Mouse (Mus musculus) midbrain, embryonic 13.5 days (tissue): ENCODE data around the gene Gm7879. TPM values are rescaled to one million over a fixed set of nuclear protein-coding genes. Genes with fewer than 3 reads are reported as not detected.
"Not testable (repeated sequence)": the region's sequence is repeated elsewhere in the genome, so short reads cannot be mapped to it uniquely, and the experiment has no call there.

Experiments
- ATAC-seq: fragments of 200-750 bp; cut with Nextera tagmentation; 2 replicates; pipeline ENCODE4 v1.8.0; 2017; ENCODE audit warnings: mild to moderate bottlenecking, moderate TSS enrichment, moderate library complexity
- H3K27ac ChIP-seq: fragments of 300-500 bp; sonication (generic); 2 replicates; pipeline ENCODE4 v1.5.1; 2015; ENCODE audit warnings: inconsistent platforms, mild to moderate bottlenecking, moderate library complexity
- H3K27me3 ChIP-seq: fragments of 300-500 bp; sonication (generic); 2 replicates; pipeline ENCODE4 v1.6.1; 2015; ENCODE audit warnings: mild to moderate bottlenecking, inconsistent platforms
- H3K36me3 ChIP-seq: fragments of 300-500 bp; sonication (generic); 2 replicates; pipeline ENCODE4 v1.6.1; 2015; ENCODE audit warnings: mild to moderate bottlenecking, inconsistent platforms
- H3K4me1 ChIP-seq: fragments of 300-500 bp; sonication (generic); replicated peaks from 2 replicates; pipeline ENCODE4 v1.6.1; 2015; ENCODE audit warnings: inconsistent platforms
- H3K4me2 ChIP-seq: fragments of 300-500 bp; sonication (generic); replicated peaks from 2 replicates; pipeline ENCODE4 v1.6.1; 2015; ENCODE audit warnings: moderate library complexity, mild to moderate bottlenecking, inconsistent platforms
- H3K4me3 ChIP-seq: fragments of 300-500 bp; sonication (generic); replicated peaks from 2 replicates; pipeline ENCODE4 v1.5.1; 2015; ENCODE audit warnings: mild to moderate bottlenecking, inconsistent platforms
- H3K9ac ChIP-seq: fragments of 300-500 bp; sonication (generic); replicated peaks from 2 replicates; pipeline ENCODE4 v1.6.1; 2015; ENCODE audit warnings: mild to moderate bottlenecking, inconsistent platforms
- H3K9me3 ChIP-seq: fragments of 300-500 bp; sonication (generic); 2 replicates; pipeline ENCODE4 v1.6.1; 2016; ENCODE audit warnings: mild to moderate bottlenecking, inconsistent platforms
- WGBS: fragments of 180-500 bp; shearing (Covaris S2); methylation state at CpG from one replicate; pipeline ENCODE4 v1.1.7; 2015; 5-methylcytosine and 5-hydroxymethylcytosine counted together
- polyA plus RNA-seq: library from polyadenylated mRNA; unstranded; fragments of >200 nt; fragmentation: Nextera tagmentation; extraction: Ambion mirVana; gene quantifications from 2 replicates; pipeline ENCODE4 v1.2.1, GENCODE M21; 2015

The Gm7879 gene
- polyA plus RNA-seq, result 0.50 TPM in 1 of 2 replicates, not detected in the other

DNA sequence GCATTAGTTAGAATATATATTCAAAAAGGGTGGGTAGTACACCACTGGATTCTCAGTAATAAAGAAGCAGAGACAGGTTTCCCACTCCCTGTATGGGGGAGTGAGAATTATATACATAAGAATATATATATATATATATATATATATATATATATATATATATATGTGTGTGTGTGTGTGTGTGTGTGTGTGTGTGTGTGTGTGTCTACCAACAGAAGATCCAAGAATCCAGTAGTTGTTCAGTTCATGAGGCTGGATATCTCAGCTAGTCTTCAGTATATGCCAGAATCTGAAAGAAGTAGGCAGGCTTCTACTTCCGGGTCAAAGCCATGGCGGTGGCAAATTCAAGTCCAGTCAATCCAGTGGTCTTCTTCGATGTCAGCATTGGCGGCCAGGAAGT is at the start of gene Gm7879:
Gene Gm7879 (plus strand): TSS at position 301 of the 400 bp plus-strand sequence.
- H3K4me3 ChIP-seq, ATAC-seq, H3K4me2 ChIP-seq, H3K9ac ChIP-seq, H3K36me3 ChIP-seq, H3K27me3 ChIP-seq, H3K27ac ChIP-seq, H3K9me3 ChIP-seq, H3K4me1 ChIP-seq: not testable (repeated sequence)
- 96% methylated on average over 4 of the region's 4 CpGs for WGBS

DNA sequence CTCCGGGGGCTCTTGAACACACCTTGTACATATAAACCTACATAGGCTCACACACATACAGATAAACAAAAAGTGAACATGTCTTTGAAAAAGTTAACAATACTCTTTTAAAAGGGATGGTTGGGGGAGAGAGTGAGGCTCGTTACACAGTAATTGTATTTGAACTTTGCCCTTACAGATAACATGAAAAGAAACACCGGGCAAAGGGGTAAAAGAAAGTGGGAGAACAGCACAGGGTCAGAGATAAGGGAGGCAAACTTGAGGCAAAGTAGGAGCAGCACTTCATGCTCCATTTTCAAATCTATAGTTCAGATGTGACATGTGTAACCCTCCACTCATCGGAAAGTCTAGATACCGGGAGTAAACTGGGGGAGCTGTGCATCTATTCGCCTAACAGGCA is 49.3 kb upstream of the Gm7879 start:
- Histone ChIP-seq H3K4me3 (no peak overlapping the region), H3K4me1 (peaks cover 2% of the 10 kb centered on the region), H3K27me3 (peaks cover 7% of the 10 kb centered on the region; the same call in 1 of the 2 replicates), H3K36me3 (no peaks in the 10 kb centered on the region), H3K9me3 (no peaks in the 10 kb centered on the region), H3K4me2 (no peak overlapping the region), H3K27ac (no peak overlapping the region), H3K9ac (no peak overlapping the region)
- 85% methylated on average over 6 of the region's 6 CpGs for WGBS
- ATAC-seq, result no peak

DNA sequence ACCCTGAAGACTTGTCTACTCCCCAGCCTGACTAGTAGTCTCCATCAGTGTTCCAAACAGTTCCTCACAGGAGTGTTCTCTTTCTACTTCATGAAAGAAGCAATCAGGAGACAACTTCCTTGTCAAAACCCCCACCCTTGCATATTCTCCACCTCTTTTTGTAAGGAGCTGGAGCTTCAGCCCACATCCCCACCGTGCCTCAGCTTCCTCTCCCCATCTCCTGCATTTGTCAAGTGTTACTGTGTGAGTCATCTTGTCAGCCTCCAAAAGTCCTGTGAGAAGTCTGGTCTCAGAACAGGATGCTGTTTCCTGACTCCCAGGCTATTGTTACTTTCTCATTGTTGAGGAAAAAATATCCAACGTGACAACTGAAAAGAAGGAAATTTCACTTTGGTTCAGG is 47.6 kb upstream of the Gm7879 start:
- Histone ChIP-seq H3K9ac (no peak overlapping the region), H3K4me2 (no peak overlapping the region), H3K36me3 (no peaks in the 10 kb centered on the region), H3K27me3 (peaks cover 7% of the 10 kb centered on the region; the same call in 1 of the 2 replicates), H3K4me1 (peaks cover 11% of the 10 kb centered on the region), H3K27ac (no peak overlapping the region), H3K9me3 (no peaks in the 10 kb centered on the region), H3K4me3 (no peak overlapping the region)
- WGBS, result 80% methylated on average over 2 of the region's 2 CpGs
- no peak for ATAC-seq

GRCm38 (mm10) chr5:43868253-43868652 is 44.7 kb upstream of the Gm7879 start, which contains the start of gene Cd38:
Gene Cd38 (plus strand): TSS chr5:43868553.
- Histone ChIP-seq H3K4me1 (peaks cover 11% of the 10 kb centered on the region), H3K9ac (peak within 1 kb of the TSS; percentile 56)
- ATAC-seq, result 0 out of 2 replicates have a peak, but pooled peaks have one; percentile 20

DNA sequence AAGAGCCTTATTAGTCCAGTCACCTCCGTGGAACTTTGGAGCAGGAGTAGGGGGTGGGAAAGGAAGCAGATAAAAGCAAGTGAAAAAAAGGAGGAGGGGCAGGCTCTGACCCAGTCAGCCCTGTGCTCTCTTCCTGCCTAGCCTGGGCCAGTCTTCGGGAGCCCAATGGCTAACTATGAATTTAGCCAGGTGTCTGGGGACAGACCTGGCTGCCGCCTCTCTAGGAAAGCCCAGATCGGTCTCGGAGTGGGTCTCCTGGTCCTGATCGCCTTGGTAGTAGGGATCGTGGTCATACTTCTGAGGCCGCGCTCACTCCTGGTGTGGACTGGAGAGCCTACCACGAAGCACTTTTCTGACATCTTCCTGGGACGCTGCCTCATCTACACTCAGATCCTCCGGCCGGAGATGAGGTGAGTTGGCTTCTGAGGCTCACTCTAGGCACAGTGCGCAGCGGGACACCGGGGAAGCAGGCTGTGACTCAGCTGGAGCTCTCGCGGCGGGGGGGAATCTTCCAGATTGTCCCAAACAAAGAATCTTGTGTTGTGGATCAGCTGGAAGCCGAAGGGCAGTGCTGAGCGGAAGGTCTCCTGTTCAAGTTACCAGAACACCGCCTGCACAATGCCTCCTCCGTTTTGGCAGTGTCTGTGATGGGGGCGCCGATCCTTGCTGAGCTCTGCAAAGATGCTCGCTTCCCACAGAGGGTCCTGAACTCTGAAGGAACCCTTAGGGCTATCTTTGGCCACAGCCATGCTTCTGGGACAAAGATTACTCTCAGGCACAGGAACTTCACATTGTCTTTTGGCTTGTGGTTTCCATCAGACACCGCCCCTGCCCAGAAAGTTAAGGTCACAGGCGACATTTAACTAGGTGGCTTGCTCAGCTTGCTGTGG is 44.0 kb upstream of the Gm7879 start:
- peak overlapping the region; percentile 33 for H3K4me3 ChIP-seq
- no peak overlapping the region for H3K27ac ChIP-seq
- peaks cover 11% of the 10 kb centered on the region for H3K4me1 ChIP-seq
- peak overlapping the region; percentile 63 for H3K4me2 ChIP-seq
- no peaks in the 10 kb centered on the region for H3K9me3 ChIP-seq
- peaks cover 7% of the 10 kb centered on the region; the same call in 1 of the 2 replicates for H3K27me3 ChIP-seq
- H3K9ac ChIP-seq, result peak overlapping the region; percentile 56
- ATAC-seq, result peak; percentile 69
- H3K36me3 ChIP-seq, result no peaks in the 10 kb centered on the region
- 6% methylated on average over 28 of the region's 28 CpGs for WGBS

More at GRCm38 (mm10) chr5:43868253-43868652, 44.7 kb upstream of the Gm7879 start, which contains the start of gene Cd38:
- Histone ChIP-seq H3K27me3 (peaks cover 7% of the 10 kb centered on the region; the same call in 1 of the 2 replicates), H3K4me2 (peak within 1 kb of the TSS; percentile 63), H3K9me3 (no peaks in the 10 kb centered on the region), H3K27ac (no peak within 1 kb of the TSS), H3K4me3 (peak within 1 kb of the TSS; percentile 33), H3K36me3 (no peaks in the 10 kb centered on the region)

- peaks cover 7% of the 10 kb centered on the region; the same call in 1 of the 2 replicates for H3K27me3 ChIP-seq
- peaks cover 11% of the 10 kb centered on the region for H3K4me1 ChIP-seq
- H3K9ac ChIP-seq, result no peak overlapping the region
- ATAC-seq, result no peak
- H3K36me3 ChIP-seq, result no peaks in the 10 kb centered on the region
- H3K4me3 ChIP-seq, result no peak overlapping the region
- H3K9me3 ChIP-seq, result no peaks in the 10 kb centered on the region
- WGBS, result 65% methylated on average over 1 of the region's 1 CpGs
- no peak overlapping the region for H3K27ac ChIP-seq
- no peak overlapping the region for H3K4me2 ChIP-seq
Observed at GRCm38 (mm10) chr5:43871845-43872244, 41.1 kb upstream of the Gm7879 start.

- ATAC-seq, result no peak
- no peak overlapping the region for H3K27ac ChIP-seq
- H3K27me3 ChIP-seq, result peaks cover 7% of the 10 kb centered on the region; the same call in 1 of the 2 replicates
- no peaks in the 10 kb centered on the region for H3K9me3 ChIP-seq
- H3K4me1 ChIP-seq, result peaks cover 11% of the 10 kb centered on the region
- 79% methylated on average over 1 of the region's 1 CpGs for WGBS
- no peak overlapping the region for H3K4me3 ChIP-seq
- H3K4me2 ChIP-seq, result no peak overlapping the region
- H3K36me3 ChIP-seq, result no peaks in the 10 kb centered on the region
- H3K9ac ChIP-seq, result no peak overlapping the region
Observed at GRCm38 (mm10) chr5:43872652-43873051, 40.3 kb upstream of the Gm7879 start.

GRCm38 (mm10) chr5:43882034-43882433 is 30.9 kb upstream of the Gm7879 start:
- H3K4me1 ChIP-seq, result no peaks in the 10 kb centered on the region
- no peaks in the 10 kb centered on the region for H3K27me3 ChIP-seq
- H3K4me2 ChIP-seq, result no peak overlapping the region
- H3K27ac ChIP-seq, result no peak overlapping the region
- no peaks in the 10 kb centered on the region for H3K9me3 ChIP-seq
- H3K4me3 ChIP-seq, result no peak overlapping the region
- no peak overlapping the region for H3K9ac ChIP-seq
- no peak for ATAC-seq
- 88% methylated on average over 3 of the region's 3 CpGs for WGBS
- H3K36me3 ChIP-seq, result no peaks in the 10 kb centered on the region

DNA sequence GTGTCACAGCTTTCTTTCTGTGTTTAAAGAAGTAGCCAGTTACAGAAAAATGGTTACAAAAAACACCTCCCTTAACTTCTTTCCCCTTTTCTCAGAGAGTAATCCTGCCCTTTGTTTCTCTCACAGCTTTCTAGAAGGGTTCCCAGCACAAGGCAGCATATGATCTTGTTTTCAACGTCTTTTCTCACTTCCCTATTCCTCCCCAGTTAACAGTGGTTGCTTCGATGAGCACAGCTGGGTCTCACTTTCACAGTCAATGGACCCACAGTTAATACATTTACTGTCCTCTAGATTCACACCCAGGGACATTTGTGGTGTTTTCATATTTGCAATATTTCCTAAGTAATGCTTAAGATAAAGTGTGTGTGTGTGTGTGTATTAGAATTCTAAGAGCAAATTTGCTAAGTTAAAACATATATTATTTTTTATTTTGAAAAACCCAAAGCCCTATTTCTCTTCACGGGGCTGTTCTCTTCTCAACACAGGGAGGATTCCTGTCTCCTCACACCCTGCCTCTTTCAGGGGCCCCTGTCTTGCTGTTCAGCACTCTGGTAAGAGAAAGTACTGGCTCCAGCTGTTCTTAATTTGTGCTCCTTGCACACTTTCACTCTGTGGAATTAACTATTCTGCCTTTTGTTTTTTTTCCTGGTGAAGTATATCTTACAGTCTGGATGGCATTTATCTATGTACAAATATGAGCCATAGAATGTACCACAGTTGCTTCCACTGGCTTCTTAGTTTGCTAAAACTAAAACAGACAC is 27.7 kb upstream of the Gm7879 start:
- Histone ChIP-seq H3K27ac (no peak overlapping the region), H3K4me3 (no peak overlapping the region), H3K9me3 (no peaks in the 10 kb centered on the region), H3K4me1 (no peaks in the 10 kb centered on the region), H3K4me2 (no peak overlapping the region), H3K27me3 (no peaks in the 10 kb centered on the region), H3K9ac (no peak overlapping the region), H3K36me3 (no peaks in the 10 kb centered on the region)
- WGBS, result 24% methylated on average over 3 of the region's 3 CpGs
- no peak for ATAC-seq

DNA sequence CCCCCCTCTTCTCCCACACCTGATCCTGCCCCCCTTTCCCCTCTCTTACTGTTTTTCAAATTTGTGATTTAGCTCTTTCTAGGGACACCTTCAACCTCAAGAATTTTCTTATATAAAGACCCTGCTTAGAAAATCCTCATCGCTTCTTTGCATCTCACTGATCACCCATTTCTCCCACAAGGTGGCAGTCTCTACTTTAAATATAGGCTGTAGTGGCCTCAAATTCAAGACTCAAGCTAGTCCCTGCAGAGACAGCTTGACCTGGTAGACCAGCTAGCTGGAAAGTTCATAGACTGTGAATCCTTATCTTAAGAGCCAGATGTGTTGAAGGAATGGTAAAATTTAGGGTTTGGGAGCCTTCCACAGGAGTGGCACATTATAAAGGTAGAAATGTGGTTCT is 20.6 kb upstream of the Gm7879 start:
- no peak overlapping the region for H3K27ac ChIP-seq
- no peak overlapping the region for H3K4me3 ChIP-seq
- H3K4me2 ChIP-seq, result no peak overlapping the region
- no peaks in the 10 kb centered on the region for H3K9me3 ChIP-seq
- H3K36me3 ChIP-seq, result no peaks in the 10 kb centered on the region
- WGBS, result 10% methylated on average over 1 of the region's 1 CpGs
- ATAC-seq, result no peak
- H3K27me3 ChIP-seq, result no peaks in the 10 kb centered on the region
- no peaks in the 10 kb centered on the region for H3K4me1 ChIP-seq
- H3K9ac ChIP-seq, result no peak overlapping the region

DNA sequence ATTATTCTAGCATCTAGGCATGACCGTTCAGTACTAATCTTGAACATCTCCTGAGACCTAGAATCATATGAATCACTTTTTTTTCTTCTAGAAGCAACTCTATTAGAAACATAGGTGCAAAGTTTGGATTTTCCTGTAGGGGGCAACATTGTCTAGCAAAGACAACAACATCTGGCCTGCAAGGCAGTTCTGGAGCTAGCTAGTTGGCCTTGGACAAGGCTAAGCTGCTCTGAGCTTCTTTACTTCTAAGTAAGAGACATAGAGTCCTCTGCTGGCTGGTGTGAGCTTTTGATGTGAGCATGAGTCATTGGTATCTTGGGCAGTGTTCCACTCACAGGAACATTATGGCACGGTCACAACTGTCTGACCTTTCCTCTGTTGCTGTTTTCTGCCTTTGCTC is 18.8 kb upstream of the Gm7879 start:
- Histone ChIP-seq H3K36me3 (no peaks in the 10 kb centered on the region), H3K9me3 (no peaks in the 10 kb centered on the region), H3K4me3 (no peak overlapping the region), H3K27me3 (no peaks in the 10 kb centered on the region), H3K9ac (no peak overlapping the region), H3K27ac (no peak overlapping the region), H3K4me1 (no peaks in the 10 kb centered on the region), H3K4me2 (no peak overlapping the region)
- WGBS, result 74% methylated on average over 2 of the region's 2 CpGs
- no peak for ATAC-seq

- Histone ChIP-seq H3K27ac (no peak overlapping the region), H3K9me3 (no peaks in the 10 kb centered on the region), H3K4me2 (no peak overlapping the region), H3K9ac (no peak overlapping the region), H3K27me3 (no peaks in the 10 kb centered on the region), H3K4me3 (no peak overlapping the region), H3K4me1 (no peaks in the 10 kb centered on the region), H3K36me3 (no peaks in the 10 kb centered on the region)
- ATAC-seq, result no peak
- 95% methylated on average over 3 of the region's 3 CpGs for WGBS
Observed at GRCm38 (mm10) chr5:43895931-43896330, 17.0 kb upstream of the Gm7879 start.
